Mouse (Mus musculus) spleen, adult 12 weeks (tissue): ENCODE measurements at regions not wholly inside any gene's neighbourhood (a gene's known extent, or its start where the extent isn't known, plus 50 kb on each side); places are given as distances from the start of the nearest gene placed in this dataset.

Experiments
- DNase-seq: peaks from one replicate; pipeline ENCODE4 v3.0.0; 2022; ENCODE audit warnings: low spot score

GRCm38 (mm10) chr6:122394160-122394559 lies 53.8 kb upstream of the Phc1 start:
- peak; percentile 18 for DNase-seq

- DNase-seq: peak; percentile 42
Measured at GRCm38 (mm10) chr6:122393231-122393881, 53.0 kb upstream of the Phc1 start.

GRCm38 (mm10) chr6:122391725-122392667 lies 51.6 kb upstream of the Phc1 start:
- peak; percentile 53 for DNase-seq

GRCm38 (mm10) chr6:122391126-122391525 lies 50.8 kb upstream of the Phc1 start:
- no peak for DNase-seq

- peak; percentile 11 for DNase-seq
Measured at GRCm38 (mm10) chr6:122390720-122391119, 50.4 kb upstream of the Phc1 start.
